Mouse (Mus musculus): ENCODE data around the gene Poll. TPM values are rescaled to one million over a fixed set of nuclear protein-coding genes. Genes with fewer than 3 reads are reported as not detected.

Poll gene
- polyA plus RNA-seq, 1 experiment from 2014 or later = 11.5 TPM

GRCm38 (mm10) chr19:45505446-45505845 is 54.9 kb downstream of the Poll start:
- Histone ChIP-seq H3K27ac (no peak overlapping the region), H3K27me3 (no peaks in the 10 kb centered on the region), H3K36me3 (peaks cover 4% of the 10 kb centered on the region; the same call in 1 of the 2 replicates), H3K9ac (no peak overlapping the region), H3K4me3 (no peak overlapping the region), H3K4me2 (no peak overlapping the region), H3K9me3 (replicated peaks) (no peaks in the 10 kb centered on the region), H3K4me1 (replicated peaks) (peaks cover 15% of the 10 kb centered on the region)
- no peak for ATAC-seq (replicated peaks; ENCODE audit: insufficient number of reproducible peaks, insufficient read depth, low FRiP score, low read depth)
- 85% methylated on average over 7 of the region's 7 CpGs for WGBS

Other genes with a start within 250 kb of the Poll start
- 26.7 and 31.9 TPM in 2 replicates for gene Btrc, start 196.8 kb downstream of the Poll start, polyA plus RNA-seq (2015; fragmentation: Nextera tagmentation; extraction: Ambion mirVana)
- gene Gm17018, start 84 bp upstream of the Poll start, polyA plus RNA-seq (2015; fragmentation: Nextera tagmentation; extraction: Ambion mirVana) = 28.3 and 29.3 TPM in 2 replicates
- gene Fbxw4, start 99.8 kb upstream of the Poll start, polyA plus RNA-seq (2015; fragmentation: Nextera tagmentation; extraction: Ambion mirVana) = 3.5 and 7.7 TPM in 2 replicates
- gene Fgf8, start 182.4 kb upstream of the Poll start, polyA plus RNA-seq (2015; fragmentation: Nextera tagmentation; extraction: Ambion mirVana) = 0.47 and 0.52 TPM in 2 replicates
- gene Npm3, start 189.1 kb upstream of the Poll start, polyA plus RNA-seq (2015; fragmentation: Nextera tagmentation; extraction: Ambion mirVana) = 8.4 and 9.1 TPM in 2 replicates
- gene Mgea5, start 223.3 kb upstream of the Poll start, polyA plus RNA-seq (2015; fragmentation: Nextera tagmentation; extraction: Ambion mirVana) = 33.8 and 38.1 TPM in 2 replicates

Measured in heart, embryonic 15.5 days (tissue).